Mouse (Mus musculus): Measurements from ENCODE around the gene Lca5. TPM values are rescaled to one million over a fixed set of nuclear protein-coding genes. Genes with fewer than 3 reads are reported as not detected.

Gene Lca5
- polyA plus RNA-seq, 1 experiment: 0.43 TPM

- DNase-seq (ENCODE audit: low read depth in 1 of 2, low spot score in 2 of 2): no peak
- 94% methylated on average over 4 of the region's 4 CpGs for WGBS
- no peak overlapping the region for H3K4me3 ChIP-seq (ENCODE audit: extremely low read depth, insufficient read depth, insufficient read length)
Measured at GRCm38 (mm10) chr9:83482176-83482949, 41.4 kb upstream of the Lca5 start.

GRCm38 (mm10) chr9:83469871-83470270 is 28.9 kb upstream of the Lca5 start:
- no peaks in the 10 kb centered on the region for H3K36me3 ChIP-seq (ENCODE audit: control insufficient read depth, insufficient read depth, low read length)
- no peak overlapping the region for H3K27ac ChIP-seq (ENCODE audit: insufficient read depth, low read length)
- no peak for TF ChIP-seq POLR2A (IDR thresholded peaks at IDR 0.05; ENCODE audit: low read depth, low read length)
- TF ChIP-seq CTCF (IDR thresholded peaks at IDR 0.05; ENCODE audit: extremely low read depth, insufficient read depth, insufficient read length, insufficient replicate concordance): no peak
- H3K27me3 ChIP-seq (ENCODE audit: control insufficient read depth, insufficient read depth, low read length): no peaks in the 10 kb centered on the region
- no peak for DNase-seq (ENCODE audit: low read depth in 1 of 2, low spot score in 2 of 2)
- H3K4me1 ChIP-seq (ENCODE audit: control insufficient read depth, insufficient read depth, insufficient read length): no peaks in the 10 kb centered on the region
- no peak overlapping the region for H3K4me3 ChIP-seq (ENCODE audit: extremely low read depth, insufficient read depth, insufficient read length)
- 81% methylated on average over 2 of the region's 2 CpGs for WGBS

More at GRCm38 (mm10) chr9:83482176-83482949, 41.4 kb upstream of the Lca5 start:
- Histone ChIP-seq H3K4me1 (ENCODE audit: control insufficient read depth, insufficient read depth, insufficient read length) (no peaks in the 10 kb centered on the region), H3K27ac (ENCODE audit: insufficient read depth, low read length) (no peak overlapping the region), H3K27me3 (ENCODE audit: control insufficient read depth, insufficient read depth, low read length) (no peaks in the 10 kb centered on the region), H3K36me3 (ENCODE audit: control insufficient read depth, insufficient read depth, low read length) (no peaks in the 10 kb centered on the region)
- no peak for TF ChIP-seq POLR2A (IDR thresholded peaks at IDR 0.05; ENCODE audit: low read depth, low read length)
- TF ChIP-seq CTCF (IDR thresholded peaks at IDR 0.05; ENCODE audit: extremely low read depth, insufficient read depth, insufficient read length, insufficient replicate concordance): no peak

DNA sequence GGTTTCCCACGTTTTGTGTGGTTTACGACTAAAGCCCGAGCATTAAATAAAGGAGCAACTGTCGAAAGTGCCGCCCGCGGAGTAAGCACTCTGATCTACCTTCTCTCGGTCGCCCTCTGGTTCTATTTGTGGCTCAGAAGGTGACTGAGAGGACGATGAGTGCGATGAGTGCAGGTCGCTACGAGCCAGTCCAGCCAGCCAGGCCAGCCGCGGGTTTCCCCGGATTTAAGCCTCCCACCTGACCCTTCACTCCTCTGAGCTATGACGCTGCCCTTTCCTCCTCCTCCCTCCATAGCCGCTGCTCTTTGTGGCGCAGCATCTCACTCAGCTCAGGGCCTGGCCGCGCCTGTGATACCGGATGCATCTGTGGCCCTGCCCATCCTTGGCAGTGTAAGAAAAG is 6.8 kb upstream of the Lca5 start:
- Histone ChIP-seq H3K4me3 (ENCODE audit: extremely low read depth, insufficient read depth, insufficient read length) (peak overlapping the region; percentile 64), H3K36me3 (ENCODE audit: control insufficient read depth, insufficient read depth, low read length) (no peaks in the 10 kb centered on the region), H3K27ac (ENCODE audit: insufficient read depth, low read length) (peak overlapping the region; percentile 59), H3K27me3 (ENCODE audit: control insufficient read depth, insufficient read depth, low read length) (no peaks in the 10 kb centered on the region), H3K4me1 (ENCODE audit: control insufficient read depth, insufficient read depth, insufficient read length) (no peaks in the 10 kb centered on the region; the same call in 1 of the 2 replicates)
- WGBS: 2% methylated on average over 22 of the region's 22 CpGs
- DNase-seq (ENCODE audit: low read depth in 1 of 2, low spot score in 2 of 2): peak in 1 of 2 experiments; percentile 57
- TF ChIP-seq POLR2A (IDR thresholded peaks at IDR 0.05; ENCODE audit: low read depth, low read length) (peak; percentile 4; the same call in 1 of the 2 replicates), CTCF (IDR thresholded peaks at IDR 0.05; ENCODE audit: extremely low read depth, insufficient read depth, insufficient read length, insufficient replicate concordance) (no peak)

GRCm38 (mm10) chr9:83447176-83447575 is 6.2 kb upstream of the Lca5 start:
- Histone ChIP-seq H3K36me3 (ENCODE audit: control insufficient read depth, insufficient read depth, low read length) (no peaks in the 10 kb centered on the region), H3K27ac (ENCODE audit: insufficient read depth, low read length) (no peak overlapping the region), H3K4me1 (ENCODE audit: control insufficient read depth, insufficient read depth, insufficient read length) (no peaks in the 10 kb centered on the region; the same call in 1 of the 2 replicates), H3K27me3 (ENCODE audit: control insufficient read depth, insufficient read depth, low read length) (no peaks in the 10 kb centered on the region), H3K4me3 (ENCODE audit: extremely low read depth, insufficient read depth, insufficient read length) (no peak overlapping the region; the same call in 1 of the 2 replicates)
- no peak for DNase-seq (ENCODE audit: low read depth in 1 of 2, low spot score in 2 of 2)
- 37% methylated on average over 9 of the region's 9 CpGs for WGBS
- TF ChIP-seq CTCF (IDR thresholded peaks at IDR 0.05; ENCODE audit: extremely low read depth, insufficient read depth, insufficient read length, insufficient replicate concordance) (no peak), POLR2A (IDR thresholded peaks at IDR 0.05; ENCODE audit: low read depth, low read length) (no peak)

DNA sequence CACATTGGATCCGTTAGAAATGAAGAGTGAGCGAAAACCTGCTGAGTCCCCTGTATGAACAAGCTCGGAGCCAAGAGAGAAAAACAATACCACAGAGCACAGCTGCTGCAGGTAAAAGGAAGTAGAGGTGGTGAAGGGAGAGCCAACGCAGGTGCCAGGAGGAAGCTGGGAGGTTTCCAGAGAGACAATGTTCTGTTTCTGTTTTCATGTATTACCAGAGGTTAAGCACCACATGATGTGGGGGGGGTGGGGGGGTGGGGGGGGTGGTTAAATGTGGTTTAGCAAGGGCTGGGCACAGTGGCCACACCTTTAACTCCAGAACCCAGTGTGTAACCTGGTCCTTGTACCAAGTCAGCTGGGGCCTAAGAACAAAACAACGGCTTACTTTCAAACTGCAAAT is 3.3 kb downstream of the Lca5 start:
- H3K4me3 ChIP-seq (ENCODE audit: extremely low read depth, insufficient read depth, insufficient read length): no peak overlapping the region
- 27% methylated on average over 5 of the region's 5 CpGs for WGBS
- no peak for DNase-seq (ENCODE audit: low read depth in 1 of 2, low spot score in 2 of 2)
- H3K36me3 ChIP-seq (ENCODE audit: control insufficient read depth, insufficient read depth, low read length): no peaks in the 10 kb centered on the region
- TF ChIP-seq POLR2A (IDR thresholded peaks at IDR 0.05; ENCODE audit: low read depth, low read length) (no peak), CTCF (IDR thresholded peaks at IDR 0.05; ENCODE audit: extremely low read depth, insufficient read depth, insufficient read length, insufficient replicate concordance) (no peak)
- H3K27ac ChIP-seq (ENCODE audit: insufficient read depth, low read length): no peak overlapping the region
- peaks cover 2% of the 10 kb centered on the region; the same call in 1 of the 2 replicates for H3K4me1 ChIP-seq (ENCODE audit: control insufficient read depth, insufficient read depth, insufficient read length)
- no peaks in the 10 kb centered on the region for H3K27me3 ChIP-seq (ENCODE audit: control insufficient read depth, insufficient read depth, low read length)

DNA sequence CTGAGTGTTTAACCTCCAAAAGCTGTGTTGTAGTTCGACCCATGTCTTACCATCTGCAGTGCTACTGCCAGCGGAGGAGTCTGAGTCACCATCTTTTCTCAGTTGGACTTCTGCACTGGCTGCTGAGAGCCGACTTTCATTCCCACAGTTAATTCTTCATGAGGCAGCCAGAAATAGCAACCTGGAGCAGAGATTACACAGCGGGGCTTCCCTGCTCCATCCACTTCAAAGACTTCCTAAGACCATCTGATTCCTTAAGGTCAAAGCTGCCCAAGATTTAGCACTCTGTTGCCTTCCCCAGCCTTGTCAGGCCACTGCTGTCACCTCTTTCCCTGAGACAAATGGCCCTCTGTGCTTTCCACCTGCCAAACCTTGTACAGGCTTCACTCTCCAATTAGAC is 6.4 kb downstream of the Lca5 start:
- H3K36me3 ChIP-seq (ENCODE audit: control insufficient read depth, insufficient read depth, low read length): no peaks in the 10 kb centered on the region
- no peaks in the 10 kb centered on the region for H3K4me1 ChIP-seq (ENCODE audit: control insufficient read depth, insufficient read depth, insufficient read length)
- WGBS: 89% methylated on average over 4 of the region's 4 CpGs
- no peaks in the 10 kb centered on the region for H3K27me3 ChIP-seq (ENCODE audit: control insufficient read depth, insufficient read depth, low read length)
- TF ChIP-seq POLR2A (IDR thresholded peaks at IDR 0.05; ENCODE audit: low read depth, low read length) (no peak), CTCF (IDR thresholded peaks at IDR 0.05; ENCODE audit: extremely low read depth, insufficient read depth, insufficient read length, insufficient replicate concordance) (no peak)
- no peak overlapping the region for H3K4me3 ChIP-seq (ENCODE audit: extremely low read depth, insufficient read depth, insufficient read length)
- DNase-seq (ENCODE audit: low read depth in 1 of 2, low spot score in 2 of 2): no peak
- H3K27ac ChIP-seq (ENCODE audit: insufficient read depth, low read length): no peak overlapping the region

- H3K27me3 ChIP-seq (ENCODE audit: control insufficient read depth, insufficient read depth, low read length): no peaks in the 10 kb centered on the region
- TF ChIP-seq POLR2A (IDR thresholded peaks at IDR 0.05; ENCODE audit: low read depth, low read length): no peak
- TF ChIP-seq CTCF (IDR thresholded peaks at IDR 0.05; ENCODE audit: extremely low read depth, insufficient read depth, insufficient read length, insufficient replicate concordance): peak; percentile 71; the same call in 1 of the 2 replicates
- WGBS: 67% methylated on average over 7 of the region's 7 CpGs
- no peak overlapping the region for H3K27ac ChIP-seq (ENCODE audit: insufficient read depth, low read length)
- no peaks in the 10 kb centered on the region for H3K36me3 ChIP-seq (ENCODE audit: control insufficient read depth, insufficient read depth, low read length)
- H3K4me1 ChIP-seq (ENCODE audit: control insufficient read depth, insufficient read depth, insufficient read length): no peaks in the 10 kb centered on the region
- H3K4me3 ChIP-seq (ENCODE audit: extremely low read depth, insufficient read depth, insufficient read length): no peak overlapping the region
- peak in 1 of 2 experiments; percentile 42 for DNase-seq (ENCODE audit: low read depth in 1 of 2, low spot score in 2 of 2)
Measured at GRCm38 (mm10) chr9:83433661-83434060, 7.3 kb downstream of the Lca5 start.
